Mouse (Mus musculus): Measurements from ENCODE around the gene Tbc1d4.

Tbc1d4 gene

GRCm38 (mm10) chr14:101501868-101502267, 107.1 kb downstream of the Tbc1d4 start:
- DNase-seq (ENCODE audit: low spot score in 2 of 2) = no peak

- no peak for DNase-seq (ENCODE audit: low spot score in 2 of 2)
These were observed 107.5 kb downstream of the Tbc1d4 start for GRCm38 (mm10) chr14:101501452-101501851.

- no peak for DNase-seq (ENCODE audit: low spot score in 2 of 2)
These were observed 108.2 kb downstream of the Tbc1d4 start for GRCm38 (mm10) chr14:101500826-101501225.

GRCm38 (mm10) chr14:101499838-101500237, 109.2 kb downstream of the Tbc1d4 start:
- no peak for DNase-seq (ENCODE audit: low spot score in 2 of 2)

GRCm38 (mm10) chr14:101488264-101488810, 120.7 kb downstream of the Tbc1d4 start:
- DNase-seq (ENCODE audit: low spot score in 2 of 2) = no peak

GRCm38 (mm10) chr14:101486550-101486949, 122.4 kb downstream of the Tbc1d4 start:
- no peak for DNase-seq (ENCODE audit: low spot score in 2 of 2)

GRCm38 (mm10) chr14:101483230-101483629, 125.8 kb downstream of the Tbc1d4 start:
- no peak for DNase-seq (ENCODE audit: low spot score in 2 of 2)

- peak in 1 of 2 experiments; percentile 31 for DNase-seq (ENCODE audit: low spot score in 2 of 2)
These were observed 126.7 kb downstream of the Tbc1d4 start for GRCm38 (mm10) chr14:101482270-101482669.

- DNase-seq (ENCODE audit: low spot score in 2 of 2) = no peak
These were observed 127.8 kb downstream of the Tbc1d4 start for GRCm38 (mm10) chr14:101481165-101481564.

GRCm38 (mm10) chr14:101480541-101480940, 128.4 kb downstream of the Tbc1d4 start:
- DNase-seq (ENCODE audit: low spot score in 2 of 2) = no peak

GRCm38 (mm10) chr14:101477827-101478220, 131.2 kb downstream of the Tbc1d4 start:
- no peak for DNase-seq (ENCODE audit: low spot score in 2 of 2)

GRCm38 (mm10) chr14:101477081-101477826, 131.7 kb downstream of the Tbc1d4 start:
- no peak for DNase-seq (ENCODE audit: low spot score in 2 of 2)

- DNase-seq (ENCODE audit: low spot score in 2 of 2) = no peak
These were observed 139.4 kb downstream of the Tbc1d4 start for GRCm38 (mm10) chr14:101469475-101470093.

GRCm38 (mm10) chr14:101468143-101468542, 140.8 kb downstream of the Tbc1d4 start:
- DNase-seq (ENCODE audit: low spot score in 2 of 2) = no peak

GRCm38 (mm10) chr14:101467532-101467931, 141.5 kb downstream of the Tbc1d4 start:
- no peak for DNase-seq (ENCODE audit: low spot score in 2 of 2)

- DNase-seq (ENCODE audit: low spot score in 2 of 2) = no peak
These were observed 142.5 kb downstream of the Tbc1d4 start for GRCm38 (mm10) chr14:101466521-101466920.

GRCm38 (mm10) chr14:101465893-101466292, 143.1 kb downstream of the Tbc1d4 start:
- no peak for DNase-seq (ENCODE audit: low spot score in 2 of 2)

- no peak for DNase-seq (ENCODE audit: low spot score in 2 of 2)
These were observed 148.2 kb downstream of the Tbc1d4 start for GRCm38 (mm10) chr14:101460768-101461167.

GRCm38 (mm10) chr14:101452915-101453314, 156.1 kb downstream of the Tbc1d4 start:
- DNase-seq (ENCODE audit: low spot score in 2 of 2) = no peak

- no peak for DNase-seq (ENCODE audit: low spot score in 2 of 2)
These were observed 161.1 kb downstream of the Tbc1d4 start for GRCm38 (mm10) chr14:101447857-101448256.

- no peak for DNase-seq (ENCODE audit: low spot score in 2 of 2)
These were observed 163.8 kb downstream of the Tbc1d4 start for GRCm38 (mm10) chr14:101445205-101445604.

GRCm38 (mm10) chr14:101437925-101438324, 171.1 kb downstream of the Tbc1d4 start:
- DNase-seq (ENCODE audit: low spot score in 2 of 2) = no peak

- DNase-seq (ENCODE audit: low spot score in 2 of 2) = no peak
These were observed 178.5 kb downstream of the Tbc1d4 start for GRCm38 (mm10) chr14:101430536-101430935.

All from spleen, postnatal 36 days (tissue).